Mouse (Mus musculus): ENCODE measurements around the gene Nudt16l1.

The Nudt16l1 gene

DNA sequence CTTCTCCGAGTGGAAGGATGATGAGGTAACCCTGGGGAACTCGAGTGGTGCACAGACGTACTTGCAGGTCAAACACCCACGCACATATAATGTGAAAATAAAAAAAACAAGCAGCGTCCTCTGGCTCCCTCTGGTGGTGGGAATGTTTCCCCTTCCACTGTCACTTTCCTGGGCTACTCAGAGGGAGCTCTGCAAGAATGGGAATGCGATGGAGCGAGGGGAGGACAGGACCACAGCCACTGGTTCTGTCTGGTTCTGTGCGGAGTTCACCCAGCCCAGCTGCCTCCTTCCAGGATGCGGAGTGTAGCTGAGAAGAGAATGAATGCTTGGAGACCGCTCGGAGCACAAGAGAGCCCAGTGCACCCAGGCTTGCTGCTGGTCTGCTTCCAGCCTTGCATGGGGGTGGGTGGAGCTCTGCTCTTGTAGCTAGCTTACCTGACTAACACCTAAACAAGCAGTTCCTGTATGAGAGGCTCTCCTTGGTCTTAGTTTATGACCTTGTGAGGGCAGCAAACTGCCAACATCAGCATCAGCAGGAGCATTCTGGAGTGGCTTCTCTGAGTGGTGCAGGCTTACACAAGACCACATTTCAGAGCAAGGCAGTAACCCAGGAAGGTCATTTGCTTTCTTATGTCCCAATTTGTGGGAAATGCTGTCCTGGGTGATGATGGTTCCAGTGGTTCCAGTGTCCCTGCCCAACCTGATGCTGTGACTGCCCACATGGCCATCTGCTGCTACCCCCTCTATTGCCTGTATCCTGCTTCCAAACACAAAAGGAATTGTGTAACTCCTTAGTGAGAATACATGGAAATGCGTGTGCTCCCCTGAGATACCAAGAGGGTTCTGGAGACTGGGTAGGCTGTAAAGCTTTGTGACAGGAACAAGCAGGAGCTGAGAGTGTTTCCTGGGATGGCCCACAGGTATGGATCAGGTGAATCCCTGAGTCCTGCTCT is 24.5 kb upstream of the Nudt16l1 start:
- peak; percentile 82 for DNase-seq (ENCODE audit: low spot score)

DNA sequence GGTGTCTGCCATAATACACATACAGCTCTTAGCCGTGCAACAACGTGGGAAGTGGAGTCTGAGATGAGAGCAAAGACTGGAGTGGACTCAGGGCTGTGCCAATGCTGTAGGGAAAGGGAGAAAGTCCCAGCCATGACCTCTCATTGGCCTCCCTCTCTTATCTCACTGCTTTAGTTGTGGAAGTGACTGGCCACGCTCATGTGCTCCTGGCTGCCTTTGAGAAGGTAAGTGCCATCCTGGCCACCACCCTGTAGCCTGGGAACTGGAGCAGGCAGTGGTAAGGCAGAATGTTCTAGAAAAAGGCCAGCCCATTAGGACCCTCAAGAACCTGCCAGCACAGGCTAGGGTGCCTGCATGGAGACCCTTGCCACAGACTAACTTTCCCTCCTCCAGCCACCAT is 22.6 kb upstream of the Nudt16l1 start:
- no peak for DNase-seq (ENCODE audit: low spot score)

DNA sequence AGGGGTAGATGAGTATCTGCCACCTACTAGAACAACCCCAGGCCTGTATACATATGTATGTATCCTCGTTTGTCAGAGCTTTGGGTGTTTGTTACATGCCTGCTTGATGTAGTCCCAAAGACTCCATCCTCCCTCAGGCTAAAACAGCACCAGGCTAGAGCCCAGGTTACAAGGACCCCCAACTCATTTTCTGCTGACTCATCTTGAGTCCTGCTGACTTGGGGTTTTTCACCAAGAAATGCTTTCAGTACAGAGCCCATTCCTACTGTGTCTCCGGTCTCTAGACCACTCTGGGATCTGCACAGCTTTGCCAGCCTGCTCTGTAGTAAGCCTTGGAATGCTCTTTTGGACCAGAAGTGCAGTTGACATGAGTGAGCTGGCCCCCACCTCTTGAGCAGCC is 22.0 kb upstream of the Nudt16l1 start:
- DNase-seq (ENCODE audit: low spot score) = no peak

DNA sequence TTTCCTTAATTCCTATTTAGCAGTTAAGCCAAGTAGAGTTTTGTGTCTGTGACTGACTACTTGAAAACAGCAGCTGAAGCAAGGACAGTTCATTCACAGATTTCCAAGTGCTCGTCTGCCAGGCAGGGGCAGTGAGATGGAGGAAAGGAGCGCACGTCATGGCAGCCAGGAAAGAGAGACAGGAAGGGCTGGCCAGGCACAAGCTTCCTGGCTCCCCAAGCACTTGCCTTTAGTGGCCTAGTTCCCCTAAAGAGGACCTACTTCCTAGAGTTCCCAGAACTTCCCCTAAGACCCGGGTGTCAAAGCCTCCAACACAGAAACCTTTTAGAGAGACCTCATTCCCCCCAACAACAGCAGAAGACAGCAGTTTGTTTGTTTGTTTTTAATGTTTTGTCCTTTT is 18.0 kb upstream of the Nudt16l1 start:
- no peak for DNase-seq (ENCODE audit: low spot score)

DNA sequence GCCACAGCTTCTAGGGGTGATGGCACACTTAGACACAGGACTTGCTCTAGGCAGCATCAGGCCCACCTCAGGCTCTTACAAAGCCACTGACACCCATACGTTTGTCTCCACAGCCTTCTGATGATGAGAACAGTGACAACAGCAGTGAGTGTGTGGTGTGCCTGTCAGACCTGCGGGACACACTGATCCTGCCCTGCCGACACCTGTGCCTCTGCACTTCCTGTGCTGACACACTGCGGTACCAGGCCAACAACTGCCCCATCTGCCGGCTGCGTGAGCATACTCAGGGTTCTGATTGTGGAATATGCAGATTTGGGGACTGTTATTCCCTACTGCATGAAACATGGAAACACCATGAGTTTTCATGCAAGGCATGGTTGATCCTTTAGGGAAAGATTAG is 16.1 kb upstream of the Nudt16l1 start:
- no peak for DNase-seq (ENCODE audit: low spot score)

DNA sequence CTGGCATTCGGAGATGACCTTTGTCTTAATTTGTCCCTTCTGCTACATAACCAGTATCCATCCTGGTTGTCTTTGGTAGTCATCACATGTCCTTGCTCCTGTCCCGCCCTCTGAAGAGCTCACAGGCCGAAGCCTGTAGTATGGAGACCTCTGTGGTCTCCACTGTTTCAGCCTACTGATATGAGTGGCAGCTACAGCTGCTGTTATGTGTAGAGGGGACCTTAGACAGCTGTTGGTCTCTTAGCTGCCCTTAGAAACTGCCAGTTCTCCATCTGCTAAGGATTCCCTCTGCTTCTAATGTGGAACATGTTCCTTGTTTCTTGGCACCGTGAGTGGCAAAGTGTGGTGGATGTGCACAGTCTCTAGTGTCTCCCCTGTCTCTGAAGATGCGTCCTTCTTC is 14.6 kb upstream of the Nudt16l1 start:
- DNase-seq (ENCODE audit: low spot score) = no peak

DNA sequence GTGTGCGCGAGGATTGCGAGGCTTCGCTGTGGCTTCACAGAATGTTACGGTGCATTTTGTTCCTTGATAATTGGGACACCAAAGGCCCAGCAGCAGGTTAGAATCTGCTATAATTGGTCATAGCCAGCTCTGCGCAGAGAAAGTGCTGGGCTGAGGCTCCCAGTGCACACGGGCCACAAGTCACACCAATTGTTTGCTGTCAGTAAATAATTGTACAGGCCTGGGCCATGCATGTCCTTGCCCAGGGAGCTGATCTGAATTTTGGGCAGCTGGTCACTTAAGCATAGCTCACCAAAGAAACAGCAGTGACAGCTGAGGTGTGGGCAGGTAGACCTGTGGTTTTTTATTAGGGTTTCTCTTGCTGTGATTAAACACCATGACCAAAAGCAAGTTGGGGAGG is 10.6 kb upstream of the Nudt16l1 start:
- no peak for DNase-seq (ENCODE audit: low spot score)

DNA sequence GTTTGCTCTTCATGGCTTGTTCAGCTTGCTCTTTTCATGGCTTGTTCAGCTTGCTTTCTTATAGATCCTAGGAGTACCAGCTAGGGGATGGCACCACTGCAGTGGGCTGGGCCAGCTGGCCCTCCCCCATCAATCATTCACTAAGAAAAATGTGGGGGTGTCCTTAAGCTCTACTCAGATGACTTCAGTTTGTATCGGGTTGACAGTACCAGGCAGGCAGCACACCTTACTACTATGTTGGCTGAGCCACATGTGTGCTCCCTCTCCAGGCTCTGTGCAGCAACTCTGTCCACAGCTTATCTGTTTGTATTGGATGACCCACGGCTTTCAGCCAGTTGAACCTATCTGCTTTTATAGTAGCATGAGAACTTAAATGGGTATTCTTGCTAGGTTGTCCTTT is 10.1 kb upstream of the Nudt16l1 start:
- no peak for DNase-seq (ENCODE audit: low spot score)

DNA sequence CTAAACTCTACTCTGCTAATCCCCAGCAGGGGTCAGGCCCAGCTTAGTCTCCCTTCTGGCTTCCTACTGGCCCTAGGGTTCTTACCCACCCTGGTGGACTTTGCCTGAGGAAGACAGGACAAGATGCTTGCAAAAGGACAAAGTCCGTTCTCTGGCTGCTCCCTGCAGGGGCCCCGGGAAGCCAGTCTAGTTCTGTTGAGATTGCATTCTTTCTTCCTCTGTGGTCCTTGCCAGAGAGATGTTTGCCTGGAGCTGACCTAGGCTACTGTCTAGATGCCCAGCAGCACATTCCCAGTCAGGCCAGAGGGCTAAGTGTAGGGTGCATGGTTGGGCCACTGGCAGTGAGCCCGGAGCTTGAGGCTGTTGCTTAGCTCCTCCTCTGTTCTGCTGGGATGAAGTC is 6.1 kb upstream of the Nudt16l1 start:
- no peak for DNase-seq (ENCODE audit: low spot score)

DNA sequence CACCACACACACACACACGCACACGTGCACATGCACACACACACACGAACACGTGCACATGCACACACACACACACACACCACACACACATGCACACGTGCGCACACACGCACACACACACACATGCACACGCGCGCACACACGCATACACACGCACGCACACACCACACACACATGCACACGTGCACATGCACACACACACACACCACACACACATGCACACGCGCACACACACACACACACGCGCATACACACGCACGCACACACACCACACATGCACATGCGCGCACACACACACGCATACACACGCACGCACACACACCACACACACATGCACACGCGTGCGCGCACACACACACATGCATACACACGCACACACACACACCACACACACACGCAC is 3.1 kb upstream of the Nudt16l1 start:
- no peak for DNase-seq (ENCODE audit: low spot score)

DNA sequence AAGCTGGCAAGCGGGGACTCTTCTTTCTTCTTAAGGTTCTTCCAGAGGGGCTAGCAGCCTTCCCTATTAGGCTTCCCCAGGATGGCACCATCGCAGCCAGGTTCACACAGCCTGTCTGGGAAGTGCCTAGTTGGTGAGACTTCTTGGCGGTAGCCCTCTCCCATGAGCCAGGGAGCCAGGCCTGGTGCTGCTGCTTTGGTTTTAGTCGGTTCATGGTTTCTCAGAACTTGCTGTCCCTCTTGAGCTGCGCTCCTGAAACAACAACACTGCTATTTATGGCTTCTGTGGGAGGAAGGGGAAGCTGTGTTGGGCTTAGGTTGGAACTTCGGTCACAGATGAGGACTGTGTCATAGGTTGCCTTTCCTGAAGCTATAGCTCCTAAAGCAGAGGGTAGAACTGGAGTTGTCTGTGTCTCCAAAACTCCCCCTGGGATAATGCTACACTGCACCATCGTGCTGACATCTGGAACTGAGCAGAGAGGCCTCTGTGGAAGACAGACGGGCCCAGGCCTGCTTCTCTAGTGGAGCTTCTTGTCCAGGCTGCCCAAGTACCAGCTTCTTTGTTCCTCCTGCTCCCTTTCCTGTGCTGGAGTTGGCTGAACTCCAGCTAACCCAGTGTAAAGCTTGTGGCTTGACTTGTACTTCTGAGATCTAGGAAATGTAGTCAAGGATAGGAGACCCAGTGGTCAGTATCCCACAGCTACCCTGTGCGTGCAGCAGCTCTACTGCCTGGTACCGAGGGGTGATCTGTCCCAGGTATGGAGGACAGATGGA is 2.4 kb upstream of the Nudt16l1 start:
- no peak for DNase-seq (ENCODE audit: low spot score)

DNA sequence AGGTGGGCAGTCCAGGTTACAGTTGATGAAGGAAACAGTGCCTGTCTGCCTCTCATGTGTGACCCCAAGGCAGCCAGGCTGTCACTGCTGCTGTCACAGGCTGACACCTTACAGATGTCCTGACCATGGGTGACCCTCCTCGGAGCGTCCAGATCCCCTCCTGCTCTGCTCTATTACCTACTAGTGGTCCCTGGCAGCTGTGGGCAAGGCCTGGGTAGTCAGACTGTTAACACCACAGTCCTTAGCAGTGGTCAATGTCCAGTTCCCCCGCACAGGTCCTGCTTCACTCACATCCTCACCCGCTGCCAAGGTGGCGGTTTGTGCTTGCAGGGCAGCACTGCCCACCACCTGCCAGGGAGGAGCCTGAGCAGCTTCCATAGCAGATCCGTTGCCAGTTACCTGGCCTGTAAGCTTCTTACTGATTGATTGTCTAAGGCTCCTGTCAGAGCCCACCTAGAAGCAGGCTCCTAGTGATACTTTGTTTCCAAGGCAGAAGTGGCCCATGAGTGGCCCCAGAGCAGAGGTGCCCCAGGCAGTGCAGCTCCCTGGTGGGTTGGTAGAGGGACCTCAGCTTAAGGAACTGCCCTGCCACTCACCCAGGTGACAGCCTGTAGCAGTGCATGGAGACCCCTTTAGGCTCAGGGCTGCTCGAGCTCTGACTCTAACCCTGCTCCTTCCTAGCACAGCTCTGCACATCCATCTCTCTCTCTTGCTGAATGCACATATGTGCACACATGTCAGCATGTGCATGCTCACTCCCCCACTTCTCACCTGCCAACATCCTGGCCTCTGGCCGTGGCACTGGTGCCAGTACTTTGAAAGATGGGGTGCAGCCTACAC is 990 bp upstream of the Nudt16l1 start:
- no peak for DNase-seq (ENCODE audit: low spot score)

DNA sequence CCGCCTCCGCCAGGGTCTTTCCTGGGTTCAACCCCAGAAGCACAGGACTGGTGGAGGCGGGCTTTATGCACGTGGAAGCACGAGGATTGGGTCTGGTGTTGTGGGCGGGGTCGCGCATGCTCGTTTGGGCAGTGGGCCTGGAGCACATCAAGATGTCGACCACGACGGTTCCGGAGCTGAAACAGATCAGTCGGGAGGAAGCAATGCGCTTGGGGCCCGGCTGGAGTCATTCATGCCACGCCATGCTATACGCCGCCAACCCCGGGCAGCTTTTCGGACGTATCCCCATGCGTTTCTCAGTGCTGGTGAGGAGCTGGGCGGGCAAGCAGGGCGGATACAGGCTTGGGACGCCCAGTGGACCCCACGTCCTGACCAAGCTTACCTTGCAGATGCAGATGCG is 428 bp downstream of the Nudt16l1 start:
- peak; percentile 95 for DNase-seq (ENCODE audit: low spot score)

DNA sequence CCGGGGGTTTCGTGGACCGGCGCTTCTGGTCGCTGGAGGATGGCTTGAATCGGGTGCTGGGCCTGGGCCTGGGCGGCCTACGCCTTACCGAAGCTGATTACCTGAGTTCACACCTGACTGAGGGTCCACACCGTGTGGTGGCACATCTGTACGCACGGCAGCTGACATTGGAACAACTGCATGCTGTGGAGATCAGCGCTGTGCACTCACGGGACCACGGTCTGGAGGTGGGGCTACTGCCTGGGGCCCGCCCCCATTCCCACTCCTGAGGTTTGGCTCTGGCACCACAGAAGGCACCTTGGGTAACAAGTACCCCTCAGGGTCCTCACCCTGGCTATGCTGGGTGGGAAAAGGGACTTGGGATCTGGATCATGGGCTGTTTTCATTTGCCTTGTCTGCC is 851 bp downstream of the Nudt16l1 start:
- no peak for DNase-seq (ENCODE audit: low spot score)

DNA sequence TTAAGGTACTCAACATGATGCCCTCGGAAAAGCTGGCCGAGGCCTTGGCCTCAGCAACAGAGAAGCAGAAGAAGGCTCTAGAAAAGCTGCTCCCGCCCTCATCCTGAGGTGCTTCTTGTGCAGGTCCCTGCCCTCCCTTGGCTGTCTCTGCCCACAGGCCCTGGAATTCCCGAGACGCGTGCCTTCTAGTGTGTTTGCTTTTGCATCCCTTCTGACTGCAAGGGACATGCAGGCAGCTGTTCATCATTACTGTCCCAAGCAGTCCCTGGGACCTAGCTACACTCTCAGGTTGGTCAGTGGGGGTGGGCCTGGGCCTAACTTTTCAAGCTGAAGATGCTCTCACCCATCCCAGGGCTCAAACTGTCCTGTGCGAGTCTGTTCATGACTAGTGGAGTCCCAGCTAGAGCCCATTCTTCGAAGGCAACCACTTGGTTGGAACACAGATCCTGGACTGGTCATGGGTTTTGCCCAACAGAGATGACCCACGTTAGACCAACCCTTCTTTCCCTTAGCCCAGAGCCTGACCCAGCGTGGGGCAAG is 1.8 kb downstream of the Nudt16l1 start:
- no peak for DNase-seq (ENCODE audit: low spot score)

DNA sequence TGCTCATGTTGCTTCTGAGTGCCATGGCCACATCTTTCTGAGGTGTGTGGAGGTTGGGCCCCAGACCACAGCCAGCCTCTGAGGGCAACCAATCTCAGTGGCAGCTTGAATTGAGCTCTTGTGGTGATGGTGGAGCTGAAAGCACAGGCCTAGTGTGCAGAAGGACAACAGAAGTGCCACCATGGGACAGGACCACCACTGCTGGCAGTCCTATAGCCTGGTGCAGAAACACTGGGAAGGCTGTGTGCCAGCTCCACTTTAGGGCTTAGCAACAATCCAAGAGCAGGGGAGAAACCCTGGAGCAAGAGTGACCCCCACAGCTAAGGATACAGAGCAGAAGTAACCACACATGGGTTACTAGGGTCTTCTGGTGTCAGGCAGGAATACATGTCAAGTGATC is 2.5 kb downstream of the Nudt16l1 start:
- DNase-seq (ENCODE audit: low spot score) = no peak

DNA sequence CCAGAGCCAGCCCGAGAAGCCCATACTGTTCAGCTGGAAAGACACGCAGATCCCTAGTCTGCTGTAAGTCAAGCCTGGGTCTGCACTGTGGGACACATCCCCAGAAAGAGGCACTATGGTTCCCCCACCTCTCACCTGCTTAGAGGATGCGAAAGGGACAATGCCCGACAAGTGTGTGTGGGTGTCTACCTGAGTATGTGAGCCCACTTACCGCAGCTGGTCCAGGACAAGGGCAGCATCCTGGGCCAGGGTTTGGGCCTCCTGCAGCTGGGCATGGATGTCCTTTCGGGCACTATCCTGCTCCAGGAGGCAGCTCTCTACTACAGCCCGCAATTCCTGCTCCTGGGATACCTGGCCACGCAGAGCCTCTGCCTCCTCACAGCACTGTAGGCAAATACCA is 4.3 kb downstream of the Nudt16l1 start:
- no peak for DNase-seq (ENCODE audit: low spot score)

DNA sequence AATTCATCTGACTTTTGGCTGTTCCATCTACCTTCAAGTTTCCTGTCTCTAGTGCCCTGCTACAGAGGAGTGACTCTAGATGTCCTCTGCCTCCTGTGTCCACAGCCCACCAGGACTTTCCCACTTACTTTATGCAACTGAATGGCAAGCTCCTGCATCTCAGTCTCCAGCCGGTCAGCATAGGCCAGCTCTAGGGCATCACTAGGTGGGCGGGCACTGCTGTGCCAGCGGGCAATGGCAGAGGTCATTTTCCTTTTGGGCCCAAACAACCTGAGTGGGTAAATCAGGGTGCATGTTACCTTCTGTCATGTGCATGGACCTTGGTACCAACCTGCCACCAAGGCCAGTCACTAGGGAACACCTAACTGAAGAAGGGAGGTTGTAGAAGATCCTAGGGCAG is 4.9 kb downstream of the Nudt16l1 start:
- DNase-seq (ENCODE audit: low spot score) = no peak

DNA sequence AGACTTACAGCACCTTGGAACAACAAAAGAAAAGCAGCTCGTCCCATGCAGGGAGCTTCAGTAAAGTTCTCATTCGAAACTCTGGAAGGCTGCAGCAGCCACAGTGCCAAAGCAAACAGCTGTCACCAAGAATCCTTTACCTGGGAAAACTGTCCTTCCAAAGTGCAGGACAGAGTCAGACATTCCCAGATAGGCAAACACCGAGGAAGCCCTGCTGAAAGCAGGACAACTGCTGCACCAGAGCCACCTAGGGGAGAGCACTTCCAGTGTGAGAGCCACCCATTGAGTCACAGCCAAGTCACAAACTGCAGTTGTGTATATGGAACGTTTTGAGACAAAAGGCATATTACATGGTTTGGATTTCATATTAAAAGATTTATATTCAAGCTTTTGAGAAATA is 6.9 kb downstream of the Nudt16l1 start:
- DNase-seq (ENCODE audit: low spot score) = no peak

DNA sequence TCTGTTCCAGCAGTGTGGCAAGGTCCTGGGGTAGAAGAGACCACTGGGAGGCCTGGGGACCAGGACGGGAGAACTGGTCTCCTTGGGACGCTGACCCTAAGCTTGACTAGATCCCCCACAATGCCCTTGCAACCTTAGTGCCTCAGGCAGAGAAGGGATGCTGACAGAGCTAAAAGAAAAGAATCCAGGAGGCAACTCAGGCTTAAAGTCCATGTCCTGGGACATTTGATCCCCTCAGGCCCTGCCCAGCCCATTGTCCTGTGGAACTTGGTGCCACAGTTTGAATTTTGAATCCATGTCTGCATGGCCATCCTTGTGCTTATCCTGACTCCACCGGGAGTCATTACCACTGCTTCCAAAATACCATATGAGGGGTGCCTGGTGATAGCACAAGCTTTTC is 7.6 kb downstream of the Nudt16l1 start:
- DNase-seq (ENCODE audit: low spot score) = no peak

DNA sequence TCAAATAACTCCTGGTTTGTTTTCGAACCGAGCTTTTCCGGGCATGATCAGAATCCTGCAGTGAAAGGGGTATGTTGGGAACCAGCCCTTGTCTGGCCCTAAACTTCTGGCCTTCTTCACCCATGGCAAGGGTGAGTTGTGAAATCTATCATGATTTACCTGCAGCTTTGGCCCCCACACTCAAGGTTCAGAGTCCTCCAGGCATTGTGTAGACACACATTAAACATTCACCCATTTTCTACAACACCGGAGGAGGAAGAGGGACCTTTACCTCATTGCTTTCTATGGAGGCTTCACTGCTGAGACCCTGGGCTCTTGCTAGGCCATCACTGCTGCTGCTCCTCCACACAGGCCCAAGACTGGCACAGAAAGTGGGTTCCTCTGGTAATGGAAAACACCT is 8.8 kb downstream of the Nudt16l1 start:
- no peak for DNase-seq (ENCODE audit: low spot score)

DNA sequence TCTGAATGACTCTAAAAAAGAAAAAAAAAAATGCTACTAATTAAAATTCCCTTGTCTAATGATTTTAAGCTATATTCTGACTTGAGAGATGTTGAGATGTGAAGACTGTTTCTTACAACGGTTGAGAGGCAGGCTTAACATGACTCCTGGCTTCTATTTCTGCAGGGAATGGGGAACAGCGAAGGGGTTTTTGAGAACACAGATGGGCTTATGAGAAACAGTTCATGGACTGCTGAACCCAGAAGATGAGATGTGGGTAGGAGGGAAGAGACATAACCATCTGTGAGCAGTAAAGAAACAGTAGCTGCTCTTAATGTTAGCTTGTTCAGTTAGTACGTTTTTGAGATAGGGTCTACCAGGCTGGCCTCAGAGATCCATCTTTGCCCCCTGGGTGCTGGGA is 18.0 kb downstream of the Nudt16l1 start:
- DNase-seq (ENCODE audit: low spot score) = no peak

Data from urinary bladder, postnatal 25 days (tissue).